Mouse (Mus musculus) G1E (cell line): ENCODE data around the gene Vps72.

ENCODE experiments used
- CTCF ChIP-seq: IDR thresholded peaks from 2 replicates; pipeline ENCODE4 v1.5.1; 2012; ENCODE audit warnings: low read depth, low read length, inconsistent platforms, mixed read lengths
- GATA1 ChIP-seq: IDR thresholded peaks from 2 replicates; pipeline ENCODE4 v1.6.1; 2012; ENCODE audit warnings: borderline replicate concordance, low read length, inconsistent platforms, mixed read lengths
- POLR2AphosphoS5 ChIP-seq: IDR thresholded peaks from 2 replicates; pipeline ENCODE4 v1.6.1; 2012; ENCODE audit warnings: low read depth, low read length, inconsistent platforms; ENCODE audit not compliant: insufficient replicate concordance

DNA sequence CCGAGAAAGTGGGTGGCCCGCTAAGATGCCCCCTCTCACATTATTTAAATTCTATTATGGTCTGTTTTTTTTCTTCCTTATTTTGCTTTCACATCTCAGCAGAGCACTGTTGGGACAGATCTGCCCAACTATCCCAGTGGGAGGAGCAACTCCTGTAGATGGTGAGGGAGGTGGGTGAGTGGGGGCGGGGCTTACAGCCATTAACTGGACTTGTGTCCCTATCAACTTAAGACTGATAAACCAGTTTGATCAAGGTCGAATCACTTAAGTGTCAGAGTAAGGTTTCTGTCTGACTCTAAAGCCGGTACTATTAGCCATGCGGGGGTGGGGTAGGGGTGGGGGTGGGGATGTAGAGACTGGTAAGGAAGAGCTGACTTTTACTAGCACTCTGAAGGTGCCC, 24.2 kb downstream of the Vps72 start:
- TF ChIP-seq CTCF (no peak), GATA1 (no peak), POLR2AphosphoS5 (no peak)
